Mouse (Mus musculus): ENCODE results near the gene F2rl2.

- TF ChIP-seq POLR2A (IDR thresholded peaks at IDR 0.05; ENCODE audit: insufficient read length, low read depth) (no peak), MAX (IDR thresholded peaks at IDR 0.05; ENCODE audit: low read depth) (no peak), SRF (IDR thresholded peaks at IDR 0.05; ENCODE audit: control insufficient read depth, insufficient read length, low read depth) (no peak), MYOG (IDR thresholded peaks at IDR 0.05; ENCODE audit: control insufficient read depth in 1 of 3, insufficient read depth in 1 of 3, insufficient read length in 2 of 3, low read depth in 2 of 3) (no peak), MYOD1 (IDR thresholded peaks at IDR 0.05; ENCODE audit: control insufficient read depth in 1 of 3, insufficient read length in 2 of 3, low read depth in 2 of 3) (no peak), POLR2AphosphoS2 (IDR thresholded peaks at IDR 0.05; ENCODE audit: insufficient read length, low read depth) (no peak), USF1 (IDR thresholded peaks at IDR 0.05; ENCODE audit: low read depth) (no peak), TCF12 (IDR thresholded peaks at IDR 0.05; ENCODE audit: insufficient read depth, poor library complexity, severe bottlenecking) (no peak), E2F4 (IDR thresholded peaks at IDR 0.05; ENCODE audit: insufficient read depth) (no peak), CEBPB (IDR thresholded peaks at IDR 0.05; ENCODE audit: insufficient read depth, poor library complexity, severe bottlenecking) (no peak)
These were observed 26.1 kb upstream of the F2rl2 start for GRCm38 (mm10) chr13:95670534-95670933.

All from myocyte (in vitro differentiated cells).